Mouse (Mus musculus) lung, postnatal 0 days (tissue): ENCODE data around the gene Plcg1.

ENCODE experiments used
- CTCF ChIP-seq: IDR thresholded peaks from 2 replicates; pipeline ENCODE4 v1.5.1; 2016; ENCODE audit warnings: antibody characterized with exemption, mild to moderate bottlenecking
- EP300 ChIP-seq: IDR thresholded peaks from 2 replicates; pipeline ENCODE4 v1.6.1; 2016; ENCODE audit warnings: antibody characterized with exemption, mild to moderate bottlenecking, control low read depth

DNA sequence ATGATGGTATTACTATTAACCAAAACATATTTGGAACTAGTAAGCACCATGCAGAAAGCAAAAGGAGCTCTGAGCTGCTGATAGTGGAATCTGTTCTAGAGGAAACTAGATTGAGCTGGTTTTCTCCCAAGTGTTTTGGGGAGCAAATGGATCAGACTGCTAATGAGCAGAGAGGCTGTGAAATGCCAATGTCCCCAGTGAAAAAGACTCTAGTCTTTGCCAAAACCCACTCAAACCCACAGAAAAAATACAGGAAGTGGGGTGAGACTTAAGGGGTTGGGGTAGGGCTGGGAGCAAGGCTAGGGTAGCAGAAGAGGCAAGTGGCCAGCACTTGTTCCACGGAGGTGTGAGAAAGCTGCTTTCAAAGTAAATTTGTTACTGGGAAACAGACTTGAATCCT lies 55.2 kb downstream of the Plcg1 start:
- TF ChIP-seq EP300 = no peak
- no peak for TF ChIP-seq CTCF
